Mouse (Mus musculus) hindbrain, embryonic 13.5 days (tissue): Measurements from ENCODE around the gene Plvap. TPM values are rescaled to one million over a fixed set of nuclear protein-coding genes. Genes with fewer than 3 reads are reported as not detected.
"Not testable (repeated sequence)": the region's sequence is repeated elsewhere in the genome, so short reads cannot be mapped to it uniquely, and the experiment has no call there.

Source experiments
- ATAC-seq: fragments of 200-750 bp; cut with Nextera tagmentation; 2 replicates; pipeline ENCODE4 v1.8.0; 2017; ENCODE audit warnings: moderate TSS enrichment; ENCODE audit not compliant: low FRiP score
- H3K27ac ChIP-seq: fragments of 300-500 bp; sonication (generic); 2 replicates; pipeline ENCODE4 v1.5.1; 2015; ENCODE audit warnings: inconsistent platforms, mild to moderate bottlenecking, moderate library complexity
- H3K27me3 ChIP-seq: fragments of 300-500 bp; sonication (generic); 2 replicates; pipeline ENCODE4 v1.6.1; 2015; ENCODE audit warnings: mild to moderate bottlenecking, inconsistent platforms
- H3K36me3 ChIP-seq: fragments of 300-500 bp; sonication (generic); 2 replicates; pipeline ENCODE4 v1.6.1; 2015; ENCODE audit warnings: mild to moderate bottlenecking, inconsistent platforms
- H3K4me1 ChIP-seq: fragments of 300-500 bp; sonication (generic); replicated peaks from 2 replicates; pipeline ENCODE4 v1.6.1; 2015; ENCODE audit warnings: inconsistent platforms
- H3K4me2 ChIP-seq: fragments of 300-500 bp; sonication (generic); 2 replicates; pipeline ENCODE4 v1.6.1; 2015; ENCODE audit warnings: inconsistent platforms, mild to moderate bottlenecking, moderate library complexity
- H3K4me3 ChIP-seq: fragments of 300-500 bp; sonication (generic); 2 replicates; pipeline ENCODE4 v1.5.1; 2015; ENCODE audit warnings: mild to moderate bottlenecking, inconsistent platforms
- H3K9ac ChIP-seq: fragments of 300-500 bp; sonication (generic); 2 replicates; pipeline ENCODE4 v1.6.1; 2015; ENCODE audit warnings: mild to moderate bottlenecking, inconsistent platforms
- H3K9me3 ChIP-seq: fragments of 300-500 bp; sonication (generic); 2 replicates; pipeline ENCODE4 v1.6.1; 2016; ENCODE audit warnings: inconsistent platforms
- WGBS: fragments of 180-500 bp; shearing (Covaris S2); methylation state at CpG from one replicate; pipeline ENCODE4 v1.1.7; 2015; 5-methylcytosine and 5-hydroxymethylcytosine counted together
- polyA plus RNA-seq: library from polyadenylated mRNA; unstranded; fragments of >200 nt; fragmentation: Nextera tagmentation; extraction: Ambion mirVana; gene quantifications from 2 replicates; pipeline ENCODE4 v1.2.1, GENCODE M21; 2015

Gene Plvap
- polyA plus RNA-seq, 1 experiment from 2014 or later, result 14.0 TPM

- H3K27ac ChIP-seq, result peak within 1 kb of the TSS; percentile 79
- ATAC-seq, result peak; percentile 94
- WGBS, result under 1% methylated on average over 55 of the region's 55 CpGs
These were observed 31.2 kb upstream of the Plvap start, which contains the start of gene Mvb12a for GRCm38 (mm10) chr8:71542632-71543343. Mvb12a (plus strand) TSS chr8:71542922.

GRCm38 (mm10) chr8:71537028-71537867 is 25.7 kb upstream of the Plvap start, which contains the start of gene Bst2:
Bst2 (minus strand) TSS chr8:71537456.
- ATAC-seq, result 0 out of 2 replicates have a peak, but pooled peaks have one; percentile 41
- peak within 1 kb of the TSS; percentile 24; the same call in 1 of the 2 replicates for H3K9ac ChIP-seq
- H3K27me3 ChIP-seq, result peaks cover 34% of the 10 kb centered on the region

More at GRCm38 (mm10) chr8:71542632-71543343, 31.2 kb upstream of the Plvap start, which contains the start of gene Mvb12a:
- peak within 1 kb of the TSS; percentile 87 for H3K4me3 ChIP-seq
- H3K4me1 ChIP-seq, result peaks cover 9% of the 10 kb centered on the region
- H3K4me2 ChIP-seq, result peak within 1 kb of the TSS; percentile 76
- H3K9me3 ChIP-seq, result no peaks in the 10 kb centered on the region
- H3K9ac ChIP-seq, result peak within 1 kb of the TSS; percentile 91
- peaks cover 26% of the 10 kb centered on the region for H3K36me3 ChIP-seq
- H3K27me3 ChIP-seq, result peaks cover 13% of the 10 kb centered on the region

GRCm38 (mm10) chr8:71535663-71536062 is 24.1 kb upstream of the Plvap start:
- H3K27ac ChIP-seq, result no peak overlapping the region
- ATAC-seq, result no peak
- no peak overlapping the region for H3K9ac ChIP-seq
- 68% methylated on average over 5 of the region's 5 CpGs for WGBS
- H3K27me3 ChIP-seq, result peaks cover 34% of the 10 kb centered on the region
- H3K4me2 ChIP-seq, result no peak overlapping the region
- H3K36me3 ChIP-seq, result no peaks in the 10 kb centered on the region
- no peaks in the 10 kb centered on the region for H3K9me3 ChIP-seq
- peaks cover 10% of the 10 kb centered on the region for H3K4me1 ChIP-seq
- H3K4me3 ChIP-seq, result no peak overlapping the region

More at GRCm38 (mm10) chr8:71537028-71537867, 25.7 kb upstream of the Plvap start, which contains the start of gene Bst2:
- H3K4me3 ChIP-seq, result peak within 1 kb of the TSS; percentile 28
- peak within 1 kb of the TSS; percentile 52 for H3K4me2 ChIP-seq
- WGBS, result 4% methylated on average over 37 of the region's 37 CpGs
- no peaks in the 10 kb centered on the region for H3K36me3 ChIP-seq
- peaks cover 10% of the 10 kb centered on the region for H3K4me1 ChIP-seq
- no peaks in the 10 kb centered on the region for H3K9me3 ChIP-seq
- H3K27ac ChIP-seq, result no peak within 1 kb of the TSS

GRCm38 (mm10) chr8:71534263-71534810 is 22.8 kb upstream of the Plvap start:
- Histone ChIP-seq H3K9me3 (no peaks in the 10 kb centered on the region), H3K4me2 (no peak overlapping the region), H3K9ac (no peak overlapping the region), H3K4me3 (no peak overlapping the region), H3K36me3 (no peaks in the 10 kb centered on the region), H3K27me3 (peaks cover 34% of the 10 kb centered on the region), H3K27ac (no peak overlapping the region), H3K4me1 (peaks cover 10% of the 10 kb centered on the region)
- WGBS, result 34% methylated on average over 3 of the region's 3 CpGs
- no peak for ATAC-seq

- not testable (repeated sequence) for H3K9ac ChIP-seq, H3K4me3 ChIP-seq, H3K4me2 ChIP-seq, H3K9me3 ChIP-seq, H3K36me3 ChIP-seq, H3K27ac ChIP-seq, ATAC-seq, H3K4me1 ChIP-seq
- peaks cover 32% of the 10 kb centered on the region for H3K27me3 ChIP-seq
- WGBS, result 67% methylated on average over 7 of the region's 12 CpGs
These were observed 19.3 kb upstream of the Plvap start for GRCm38 (mm10) chr8:71530735-71531467.

- H3K9ac ChIP-seq, result no peak overlapping the region
- 83% methylated on average over 11 of the region's 11 CpGs for WGBS
- H3K9me3 ChIP-seq, result no peaks in the 10 kb centered on the region
- peak overlapping the region; percentile 55; the same call in 1 of the 2 replicates for H3K27ac ChIP-seq
- H3K4me2 ChIP-seq, result no peak overlapping the region
- peaks cover 13% of the 10 kb centered on the region; the same call in 1 of the 2 replicates for H3K4me1 ChIP-seq
- no peak overlapping the region for H3K4me3 ChIP-seq
- H3K27me3 ChIP-seq, result peaks cover 53% of the 10 kb centered on the region
- no peaks in the 10 kb centered on the region for H3K36me3 ChIP-seq
- no peak for ATAC-seq
These were observed 17.0 kb upstream of the Plvap start for GRCm38 (mm10) chr8:71528362-71529073.

GRCm38 (mm10) chr8:71527162-71527870 is 15.8 kb upstream of the Plvap start:
- 42% methylated on average over 3 of the region's 3 CpGs for WGBS
- no peak overlapping the region for H3K4me2 ChIP-seq
- no peak for ATAC-seq
- peaks cover 63% of the 10 kb centered on the region for H3K27me3 ChIP-seq
- peaks cover 13% of the 10 kb centered on the region; the same call in 1 of the 2 replicates for H3K4me1 ChIP-seq
- H3K36me3 ChIP-seq, result no peaks in the 10 kb centered on the region
- H3K27ac ChIP-seq, result no peak overlapping the region
- no peak overlapping the region for H3K9ac ChIP-seq
- no peak overlapping the region for H3K4me3 ChIP-seq
- no peaks in the 10 kb centered on the region for H3K9me3 ChIP-seq

GRCm38 (mm10) chr8:71526272-71526671 is 14.7 kb upstream of the Plvap start:
- H3K27me3 ChIP-seq, result peaks cover 66% of the 10 kb centered on the region
- no peak overlapping the region for H3K27ac ChIP-seq
- H3K4me1 ChIP-seq, result peaks cover 17% of the 10 kb centered on the region
- no peaks in the 10 kb centered on the region for H3K9me3 ChIP-seq
- no peak overlapping the region for H3K9ac ChIP-seq
- no peaks in the 10 kb centered on the region for H3K36me3 ChIP-seq
- no peak for ATAC-seq
- H3K4me2 ChIP-seq, result no peak overlapping the region
- no peak overlapping the region for H3K4me3 ChIP-seq
- 7% methylated on average over 6 of the region's 6 CpGs for WGBS

- Histone ChIP-seq H3K36me3 (no peaks in the 10 kb centered on the region), H3K27ac (no peak within 1 kb of the TSS), H3K27me3 (peaks cover 70% of the 10 kb centered on the region), H3K9ac (no peak within 1 kb of the TSS), H3K4me3 (peak within 1 kb of the TSS; percentile 11; the same call in 1 of the 2 replicates), H3K4me1 (peaks cover 17% of the 10 kb centered on the region), H3K9me3 (no peaks in the 10 kb centered on the region), H3K4me2 (no peak within 1 kb of the TSS)
- 9% methylated on average over 46 of the region's 46 CpGs for WGBS
- no peak for ATAC-seq
These were observed 13.9 kb upstream of the Plvap start, which contains the start of gene Ccdc194 for GRCm38 (mm10) chr8:71525226-71526050. Ccdc194 (minus strand) TSS chr8:71525711.

- ATAC-seq, result peak; percentile 82
- no peak overlapping the region for H3K4me2 ChIP-seq
- H3K9me3 ChIP-seq, result no peaks in the 10 kb centered on the region
- peaks cover 26% of the 10 kb centered on the region for H3K4me1 ChIP-seq
- 5% methylated on average over 17 of the region's 17 CpGs for WGBS
- no peak overlapping the region for H3K9ac ChIP-seq
- no peaks in the 10 kb centered on the region for H3K36me3 ChIP-seq
- H3K27ac ChIP-seq, result no peak overlapping the region
- peaks cover 48% of the 10 kb centered on the region for H3K27me3 ChIP-seq
- no peak overlapping the region for H3K4me3 ChIP-seq
These were observed 10.1 kb upstream of the Plvap start for GRCm38 (mm10) chr8:71521634-71522033.
